Mouse (Mus musculus): ENCODE data around the gene Gabbr2.

- TF ChIP-seq CTCF (IDR thresholded peaks at IDR 0.05; ENCODE audit: control insufficient read depth, insufficient read depth, insufficient read length) (no peak), USF1 (IDR thresholded peaks at IDR 0.05; ENCODE audit: low read depth) (no peak), MAX (IDR thresholded peaks at IDR 0.05) (no peak), MYOG (IDR thresholded peaks at IDR 0.05; ENCODE audit: control insufficient read depth, extremely low read depth, insufficient read length) (no peak), MYOD1 (IDR thresholded peaks at IDR 0.05; ENCODE audit: control insufficient read depth, insufficient read length, low read depth) (no peak), FOSL1 (IDR thresholded peaks at IDR 0.05; ENCODE audit: insufficient read depth, low read length, poor library complexity, severe bottlenecking) (no peak)
Measured at GRCm38 (mm10) chr4:46956966-46957365, 34.7 kb downstream of the Gabbr2 start.

Data from C2C12 (cell line).